Mouse (Mus musculus) stomach, embryonic 16.5 days (tissue): ENCODE results near the gene Efna5. TPM values are rescaled to one million over a fixed set of nuclear protein-coding genes. Genes with fewer than 3 reads are reported as not detected.

Experiments used
- ATAC-seq: fragments of 200-750 bp; cut with Nextera tagmentation; 2 replicates; pipeline ENCODE4 v1.8.0; 2017; ENCODE audit warnings: moderate number of reproducible peaks, moderate TSS enrichment; ENCODE audit not compliant: insufficient read depth, low FRiP score
- H3K27ac ChIP-seq: fragments of 300-500 bp; sonication (generic); 2 replicates; pipeline ENCODE4 v1.5.1; 2014; ENCODE audit warnings: low read length
- H3K27me3 ChIP-seq: fragments of 300-500 bp; sonication (generic); 2 replicates; pipeline ENCODE4 v1.6.1; 2014; ENCODE audit warnings: low read length, control low read depth, mixed read lengths; ENCODE audit not compliant: control insufficient read depth, insufficient read depth
- H3K36me3 ChIP-seq: fragments of 300-500 bp; sonication (generic); 2 replicates; pipeline ENCODE4 v1.6.1; 2014; ENCODE audit warnings: low read length; ENCODE audit not compliant: control insufficient read depth, insufficient read depth
- H3K4me1 ChIP-seq: fragments of 300-500 bp; sonication (generic); 2 replicates; pipeline ENCODE4 v1.6.1; 2014; ENCODE audit warnings: low read length, control low read depth, mixed read lengths; ENCODE audit not compliant: control insufficient read depth, insufficient read depth
- H3K4me2 ChIP-seq: fragments of 300-500 bp; sonication (generic); 2 replicates; pipeline ENCODE4 v1.6.1; 2014; ENCODE audit warnings: low read depth, low read length, mixed read lengths
- H3K4me3 ChIP-seq: fragments of 300-500 bp; sonication (generic); replicated peaks from 2 replicates; pipeline ENCODE4 v1.5.1; 2014; ENCODE audit warnings: mild to moderate bottlenecking, low read length
- H3K9ac ChIP-seq: fragments of 300-500 bp; sonication (generic); 2 replicates; pipeline ENCODE4 v1.6.1; 2014; ENCODE audit warnings: low read length
- H3K9me3 ChIP-seq: fragments of 300-500 bp; sonication (generic); replicated peaks from 2 replicates; pipeline ENCODE4 v1.6.1; 2016; ENCODE audit warnings: low read length, control low read depth; ENCODE audit not compliant: control insufficient read depth
- WGBS: fragments of 180-500 bp; shearing (Covaris S2); extraction: QIAGEN DNeasy Blood & Tissue Kit; methylation state at CpG from one replicate; pipeline ENCODE4 v1.1.7; 2014; 5-methylcytosine and 5-hydroxymethylcytosine counted together
- polyA plus RNA-seq: library from polyadenylated mRNA; unstranded; fragments of >200 nt; fragmentation: Nextera tagmentation; extraction: Ambion mirVana; gene quantifications from 2 replicates; pipeline ENCODE4 v1.2.1, GENCODE M21; 2015

Gene Efna5
- polyA plus RNA-seq, 1 experiment from 2014 or later: 36.9 TPM

DNA sequence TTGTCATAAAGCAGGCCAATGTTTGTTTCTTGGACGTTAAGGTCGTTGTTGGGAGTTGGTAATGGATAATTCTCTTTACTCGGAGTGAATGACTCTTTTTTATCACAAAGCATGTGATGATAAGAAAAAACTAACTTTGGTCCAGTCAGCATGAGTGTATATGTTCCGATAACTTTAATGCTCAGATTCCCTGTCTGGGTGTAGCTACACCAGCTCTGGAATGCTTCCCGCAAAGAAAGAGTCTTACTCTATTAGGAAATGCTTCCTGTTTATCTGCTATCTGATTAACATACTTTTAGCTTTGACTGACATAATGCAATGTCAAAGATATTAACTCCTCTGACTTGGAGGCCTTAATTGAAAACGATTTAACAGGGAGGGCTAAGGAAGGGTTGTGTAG, 204.7 kb downstream of the Efna5 start:
- H3K27ac ChIP-seq: no peak overlapping the region
- H3K9me3 ChIP-seq: no peaks in the 10 kb centered on the region
- H3K4me3 ChIP-seq: no peak overlapping the region
- peaks cover 22% of the 10 kb centered on the region for H3K4me1 ChIP-seq
- no peak overlapping the region for H3K4me2 ChIP-seq
- H3K9ac ChIP-seq: no peak overlapping the region
- no peaks in the 10 kb centered on the region for H3K27me3 ChIP-seq
- 23% methylated on average over 6 of the region's 6 CpGs for WGBS
- H3K36me3 ChIP-seq: no peaks in the 10 kb centered on the region
- no peak for ATAC-seq

DNA sequence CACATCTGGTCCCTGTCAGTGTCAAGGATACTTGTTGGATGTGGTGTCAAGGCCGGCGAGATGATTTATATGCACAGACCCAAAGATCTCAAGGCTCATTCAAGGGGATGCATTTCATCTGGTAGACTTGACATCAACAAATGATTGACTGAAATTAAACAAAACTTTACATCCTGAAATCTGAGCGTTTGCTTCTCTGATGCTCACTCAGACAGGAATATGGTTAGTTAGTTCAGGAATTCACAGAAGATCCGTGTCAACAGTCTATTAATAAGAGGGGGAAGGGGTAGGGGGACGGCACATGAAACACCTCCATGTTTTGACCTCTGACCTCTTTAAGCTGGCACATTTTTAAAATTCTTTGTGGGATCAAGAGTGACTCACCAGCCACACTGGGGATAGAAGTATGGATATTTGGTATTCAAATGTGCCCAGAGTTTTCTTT, 205.3 kb downstream of the Efna5 start:
- Histone ChIP-seq H3K4me1 (peaks cover 22% of the 10 kb centered on the region), H3K27ac (no peak overlapping the region), H3K36me3 (no peaks in the 10 kb centered on the region), H3K4me2 (no peak overlapping the region), H3K27me3 (no peaks in the 10 kb centered on the region), H3K9me3 (no peaks in the 10 kb centered on the region), H3K4me3 (no peak overlapping the region), H3K9ac (no peak overlapping the region)
- 45% methylated on average over 5 of the region's 5 CpGs for WGBS
- ATAC-seq: no peak

DNA sequence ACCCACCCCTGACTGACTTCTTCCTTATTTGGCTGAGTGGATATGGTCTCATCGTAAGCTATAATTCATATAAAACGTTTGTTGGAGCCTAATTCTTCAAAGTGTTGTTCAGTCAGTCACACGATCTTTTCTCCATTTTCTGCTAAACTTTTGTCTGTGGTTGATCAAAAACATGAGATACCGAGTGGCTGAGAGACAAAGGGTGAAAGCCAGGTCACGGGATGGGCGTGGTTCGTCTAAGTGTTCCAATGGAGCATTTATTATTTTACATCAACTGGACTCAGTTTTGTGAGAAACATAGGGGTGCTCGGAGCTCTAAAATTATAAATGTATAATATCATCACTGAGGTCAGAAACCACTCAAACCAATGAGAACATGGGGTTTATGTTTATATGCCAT, 209.0 kb downstream of the Efna5 start:
- ATAC-seq: no peak
- Histone ChIP-seq H3K9me3 (no peaks in the 10 kb centered on the region), H3K36me3 (no peaks in the 10 kb centered on the region), H3K9ac (no peak overlapping the region), H3K4me3 (no peak overlapping the region), H3K4me2 (no peak overlapping the region), H3K27ac (no peak overlapping the region), H3K4me1 (peaks cover 19% of the 10 kb centered on the region; the same call in 1 of the 2 replicates), H3K27me3 (no peaks in the 10 kb centered on the region)
- 52% methylated on average over 8 of the region's 8 CpGs for WGBS

DNA sequence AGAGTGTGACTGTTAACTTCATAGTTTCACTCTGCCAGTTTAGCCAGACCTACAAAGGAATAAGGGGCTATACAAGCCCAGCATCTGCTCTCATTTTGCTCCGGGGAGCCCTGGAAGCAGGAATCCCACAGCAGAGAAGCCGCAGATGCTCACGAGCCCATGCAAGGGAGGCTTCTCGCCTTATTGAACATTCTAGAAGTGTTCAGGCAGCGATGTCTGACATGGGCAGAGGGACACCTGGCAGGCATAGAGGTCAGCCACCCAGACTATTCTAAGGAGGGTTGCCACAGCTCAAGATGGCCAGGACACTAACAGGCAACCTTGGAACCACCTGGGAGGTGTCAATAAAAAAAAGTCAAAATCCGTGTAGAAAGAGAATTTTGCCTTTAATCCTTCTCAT, 214.4 kb downstream of the Efna5 start:
- no peak for ATAC-seq
- no peaks in the 10 kb centered on the region for H3K36me3 ChIP-seq
- no peak overlapping the region for H3K4me3 ChIP-seq
- 84% methylated on average over 6 of the region's 6 CpGs for WGBS
- H3K9me3 ChIP-seq: no peaks in the 10 kb centered on the region
- no peak overlapping the region for H3K4me2 ChIP-seq
- H3K9ac ChIP-seq: no peak overlapping the region
- H3K27ac ChIP-seq: no peak overlapping the region
- 0 out of 2 replicates have a peak, but pooled peaks cover under 1% of the 10 kb centered on the region for H3K4me1 ChIP-seq
- H3K27me3 ChIP-seq: no peaks in the 10 kb centered on the region

DNA sequence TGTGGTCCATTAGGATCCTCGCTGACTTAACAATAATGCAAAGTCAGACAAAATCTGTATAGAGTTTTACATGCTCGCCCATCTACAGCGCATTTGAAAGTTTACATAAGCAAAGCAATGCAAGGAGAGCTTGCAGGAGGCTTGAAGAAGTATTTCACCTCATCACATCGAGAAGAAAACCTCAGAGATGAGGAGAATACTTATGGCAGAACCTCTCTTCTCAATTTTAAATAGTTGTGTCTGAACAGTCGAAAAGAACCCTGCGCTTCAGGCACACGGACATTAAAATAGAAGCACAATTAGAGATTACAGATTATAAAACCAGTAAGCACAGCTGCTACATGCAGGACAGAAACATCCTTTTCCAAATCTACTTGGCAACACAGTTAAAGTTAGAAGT, 215.3 kb downstream of the Efna5 start:
- H3K4me2 ChIP-seq: no peak overlapping the region
- no peak overlapping the region for H3K27ac ChIP-seq
- 84% methylated on average over 7 of the region's 7 CpGs for WGBS
- no peaks in the 10 kb centered on the region for H3K9me3 ChIP-seq
- no peak overlapping the region for H3K4me3 ChIP-seq
- no peaks in the 10 kb centered on the region for H3K36me3 ChIP-seq
- H3K4me1 ChIP-seq: no peaks in the 10 kb centered on the region
- H3K9ac ChIP-seq: no peak overlapping the region
- ATAC-seq: no peak
- no peaks in the 10 kb centered on the region for H3K27me3 ChIP-seq

DNA sequence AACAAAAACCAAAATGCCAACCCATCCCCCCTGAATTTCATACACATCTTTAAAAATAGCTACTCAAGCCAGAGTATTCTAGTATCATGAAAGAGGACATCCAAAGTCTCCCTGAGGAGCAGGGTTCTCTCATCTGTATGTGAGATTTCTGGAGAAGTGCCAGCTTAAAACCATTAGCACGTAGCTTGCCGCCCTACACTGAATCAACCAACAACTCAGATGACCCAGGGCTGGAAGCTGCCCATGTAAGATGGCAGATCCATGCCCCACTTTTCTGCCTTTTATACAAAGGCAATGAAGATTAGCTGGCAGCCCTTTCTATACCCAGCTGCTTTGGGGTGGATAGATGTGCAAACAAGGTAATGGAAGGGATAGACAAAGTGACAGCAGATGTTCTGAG, 216.4 kb downstream of the Efna5 start:
- H3K9ac ChIP-seq: no peak overlapping the region
- no peaks in the 10 kb centered on the region for H3K4me1 ChIP-seq
- no peaks in the 10 kb centered on the region for H3K36me3 ChIP-seq
- no peak overlapping the region for H3K4me3 ChIP-seq
- no peaks in the 10 kb centered on the region for H3K9me3 ChIP-seq
- no peak for ATAC-seq
- H3K4me2 ChIP-seq: no peak overlapping the region
- H3K27me3 ChIP-seq: no peaks in the 10 kb centered on the region
- no peak overlapping the region for H3K27ac ChIP-seq
- WGBS: 62% methylated on average over 2 of the region's 2 CpGs

DNA sequence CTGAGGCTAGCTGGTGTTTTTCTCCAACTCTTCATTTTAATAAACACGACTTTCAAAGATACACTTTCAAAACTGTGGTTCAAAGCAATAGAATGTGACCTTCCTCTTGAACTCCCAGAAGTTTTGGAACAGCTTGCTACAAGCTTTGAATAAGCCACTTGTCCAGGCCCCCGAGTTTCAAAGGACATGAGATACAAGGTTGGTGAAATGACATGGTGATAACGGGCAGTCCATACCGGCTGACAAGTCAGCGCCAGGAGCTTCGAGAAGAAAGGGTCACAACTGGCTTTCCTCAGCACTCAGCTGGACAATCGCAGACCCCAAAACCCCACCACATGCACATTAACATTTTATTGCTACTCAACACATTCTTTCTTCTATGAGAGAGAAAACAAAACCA, 219.3 kb downstream of the Efna5 start:
- Histone ChIP-seq H3K27ac (no peak overlapping the region), H3K4me1 (peaks cover 15% of the 10 kb centered on the region), H3K4me2 (no peak overlapping the region), H3K4me3 (no peak overlapping the region), H3K9me3 (no peaks in the 10 kb centered on the region), H3K27me3 (no peaks in the 10 kb centered on the region), H3K36me3 (no peaks in the 10 kb centered on the region), H3K9ac (no peak overlapping the region)
- ATAC-seq: no peak
- 43% methylated on average over 7 of the region's 7 CpGs for WGBS

DNA sequence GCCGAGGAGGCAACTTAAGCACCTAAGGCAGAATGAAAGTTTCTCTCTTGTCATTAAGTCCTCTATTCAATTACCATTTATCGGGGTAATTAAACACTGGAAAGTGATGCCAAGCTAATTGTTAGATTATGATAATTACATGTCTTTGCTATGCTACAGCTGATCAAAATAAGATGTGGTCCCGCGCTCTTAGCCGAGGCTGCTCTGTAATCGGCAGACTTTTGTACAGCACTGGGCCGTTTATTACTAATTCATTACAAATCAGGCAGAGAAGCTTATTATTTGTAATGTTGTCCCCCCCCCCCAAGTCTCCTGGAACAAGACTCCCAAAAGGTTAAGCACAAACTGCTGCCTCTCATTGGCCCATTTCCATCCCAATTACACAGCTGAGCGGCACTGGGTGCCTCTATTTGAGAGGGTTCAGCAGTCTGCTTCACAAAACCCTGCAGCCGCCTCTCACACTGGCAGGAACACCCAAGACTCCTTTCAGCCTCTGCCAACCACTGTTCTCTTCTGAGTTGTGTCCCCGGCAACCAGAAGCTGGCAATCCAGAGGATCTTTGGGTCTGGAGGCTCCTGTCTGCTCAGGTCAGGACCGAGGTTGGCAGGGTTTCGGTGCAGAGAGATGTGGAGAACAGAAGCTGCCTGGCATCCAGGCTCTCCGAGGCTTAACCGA, 221.5 kb downstream of the Efna5 start:
- Histone ChIP-seq H3K4me1 (peaks cover 23% of the 10 kb centered on the region), H3K4me3 (no peak overlapping the region), H3K4me2 (no peak overlapping the region), H3K9ac (no peak overlapping the region), H3K9me3 (no peaks in the 10 kb centered on the region), H3K27me3 (no peaks in the 10 kb centered on the region), H3K27ac (no peak overlapping the region), H3K36me3 (no peaks in the 10 kb centered on the region)
- 88% methylated on average over 14 of the region's 14 CpGs for WGBS
- no peak for ATAC-seq

DNA sequence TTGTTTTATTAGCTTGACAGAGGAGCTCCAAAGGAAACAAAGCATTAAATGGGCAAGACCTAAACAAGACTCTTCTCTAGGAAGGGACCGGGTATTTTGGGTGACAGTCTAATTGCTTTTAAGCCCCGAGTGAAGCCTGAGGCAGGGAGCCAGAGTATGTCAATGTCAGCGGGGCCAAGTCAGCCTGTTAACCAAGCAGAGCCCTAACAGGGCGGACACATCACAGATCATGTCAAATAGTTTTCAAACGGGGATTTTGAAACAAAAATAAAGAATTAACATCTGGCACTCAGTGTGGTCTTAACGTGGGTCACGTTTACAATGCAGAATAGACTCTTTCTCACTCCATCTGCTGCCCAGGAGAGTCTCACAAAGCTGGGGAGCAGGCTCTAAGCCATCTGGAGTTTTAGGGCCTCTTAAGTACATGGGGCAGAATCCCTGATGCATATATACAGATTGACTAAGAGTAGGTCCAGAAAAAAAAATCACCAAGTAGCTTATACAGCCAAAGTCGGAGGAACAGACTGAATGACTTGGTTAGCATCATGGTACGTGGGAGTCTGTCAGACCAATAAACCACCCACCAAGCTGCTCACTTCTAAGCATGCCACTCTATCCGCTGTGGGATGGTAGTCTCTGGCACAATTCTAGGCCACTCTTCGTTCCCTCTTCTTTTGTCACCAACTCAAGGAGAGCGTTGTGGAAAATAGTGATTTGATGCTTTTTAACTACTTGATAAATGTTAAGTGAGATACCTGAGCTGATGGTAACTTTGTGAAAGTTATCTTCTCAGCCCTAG, 223.1 kb downstream of the Efna5 start:
- no peak; the same call in 1 of the 2 replicates for ATAC-seq
- Histone ChIP-seq H3K36me3 (no peaks in the 10 kb centered on the region), H3K9me3 (no peaks in the 10 kb centered on the region), H3K9ac (no peak overlapping the region), H3K4me2 (no peak overlapping the region), H3K4me3 (no peak overlapping the region), H3K27ac (no peak overlapping the region), H3K4me1 (peaks cover 23% of the 10 kb centered on the region), H3K27me3 (no peaks in the 10 kb centered on the region)
- 46% methylated on average over 12 of the region's 12 CpGs for WGBS
